Mouse (Mus musculus) embryo, embryonic 10 days (tissue): ENCODE measurements around the gene Cd44.

Experiments used
- DNase-seq: peaks from one replicate; pipeline ENCODE4 v3.0.0-alpha.2; 2015; ENCODE audit warnings: low spot score

The Cd44 gene

GRCm38 (mm10) chr2:102763176-102763575 is 138.3 kb downstream of the Cd44 start:
- no peak for DNase-seq
